Comparison of ENCODE assay signal across 12 mouse cellular contexts in genomic region chr12:33184137-33184536, GRCm38 (mm10).
"Had no signal": no experiment of that assay in that cellular context is flagged by ENCODE, and none has a peak within 500 bp of the region (broad histone marks: within the 10 kb centered on the region; RNA-seq: fewer than 3 reads in every experiment).

No protein-coding gene starts in this region.

- ATAC-seq: lung, postnatal 0 days had no signal

- H3K4me2 ChIP-seq: limb, embryonic 12.5 days; limb, embryonic 15.5 days; lung, embryonic 14.5 days; midbrain, embryonic 11.5 days had no signal

- H3K4me1 ChIP-seq: limb, embryonic 12.5 days had no signal

- DNase-seq: kidney, adult 8-10 months; kidney, postnatal 10 days; kidney, postnatal 36 days; left cerebral cortex, postnatal 4 days; midbrain, embryonic 14.5 days; thymus, adult 18-20 months; thymus, postnatal 36 days had no signal

- H3K27ac ChIP-seq: limb, embryonic 12.5 days; limb, embryonic 15.5 days had no signal

- H3K36me3 ChIP-seq: limb, embryonic 12.5 days; limb, embryonic 15.5 days had no signal

- H3K9me3 ChIP-seq: limb, embryonic 12.5 days; limb, embryonic 15.5 days had no signal

- H3K4me3 ChIP-seq: limb, embryonic 12.5 days; limb, embryonic 15.5 days had no signal

- H3K9ac ChIP-seq: limb, embryonic 12.5 days; limb, embryonic 15.5 days; lung, embryonic 14.5 days had no signal

- H3K27me3 ChIP-seq: limb, embryonic 12.5 days; limb, embryonic 15.5 days had no signal
